In the genomic region with DNA sequence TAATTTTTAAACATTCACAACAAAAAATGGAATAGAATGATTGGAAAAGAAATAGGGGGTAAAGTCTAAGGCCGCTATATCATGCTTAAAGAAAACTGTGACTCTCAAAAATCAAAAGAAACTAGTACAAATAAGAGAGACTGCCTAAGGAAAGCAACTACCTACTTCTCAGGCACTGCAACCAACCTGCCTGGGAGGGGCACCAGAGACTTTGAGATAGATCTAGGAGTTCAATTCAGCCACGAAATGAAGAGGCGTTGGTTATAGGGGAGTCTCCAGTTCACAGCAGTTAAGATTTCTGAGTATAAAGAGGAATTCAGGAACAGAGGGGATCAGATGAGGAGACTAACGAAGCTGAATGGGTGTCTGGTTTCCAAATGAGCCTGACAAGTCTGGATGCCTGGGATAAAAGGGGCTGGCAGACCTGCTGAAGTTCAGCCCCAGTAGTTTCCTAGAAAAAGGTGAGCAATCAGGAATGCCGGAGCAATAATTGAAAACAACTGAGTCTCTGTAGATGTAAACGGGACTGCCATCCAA, we compare ENCODE assay signal across 10 mouse cellular contexts. TPM values are rescaled to one million over a fixed set of nuclear protein-coding genes. Genes with fewer than 3 reads are reported as not detected.
DNase-seq lines count a peak whose midpoint lies in the region; ATAC-seq and TF ChIP-seq lines count a peak whose summit lies in the region.
"Had no signal": no experiment of that assay in that cellular context is flagged by ENCODE, and none has a peak within 500 bp of the region (broad histone marks: within the 10 kb centered on the region; RNA-seq: fewer than 3 reads in every experiment).

No protein-coding gene starts in this region.

- 43% methylated on average over 6 of the region's 6 CpGs for WGBS in forebrain, embryonic 15.5 days
- 63% methylated on average over 6 of the region's 6 CpGs for WGBS in forebrain, embryonic 10.5 days
- WGBS in liver, postnatal 0 days (ENCODE audit: insufficient replicate concordance), result 65% methylated on average over 6 of the region's 6 CpGs
- 57% methylated on average over 6 of the region's 6 CpGs for WGBS in liver, embryonic 12.5 days (ENCODE audit: insufficient replicate concordance)

- H3K27ac ChIP-seq in forebrain, embryonic 15.5 days (replicated peaks), result no peak overlapping the region
- H3K27ac ChIP-seq in forebrain, embryonic 10.5 days, result no peak overlapping the region
- H3K27ac ChIP-seq in liver, postnatal 0 days (ENCODE audit: low read depth), result no peak overlapping the region
- no peak overlapping the region for H3K27ac ChIP-seq in liver, embryonic 12.5 days
- H3K27ac ChIP-seq: heart, embryonic 13.5 days; neural tube, embryonic 15.5 days had no signal

- no peaks in the 10 kb centered on the region for H3K36me3 ChIP-seq in forebrain, embryonic 15.5 days
- no peaks in the 10 kb centered on the region for H3K36me3 ChIP-seq in forebrain, embryonic 10.5 days (replicated peaks)
- no peaks in the 10 kb centered on the region for H3K36me3 ChIP-seq in liver, postnatal 0 days (replicated peaks; ENCODE audit: insufficient read depth, low read length)
- no peaks in the 10 kb centered on the region for H3K36me3 ChIP-seq in liver, embryonic 12.5 days
- H3K36me3 ChIP-seq: heart, embryonic 13.5 days; neural tube, embryonic 15.5 days had no signal

- no peaks in the 10 kb centered on the region for H3K27me3 ChIP-seq in forebrain, embryonic 15.5 days
- H3K27me3 ChIP-seq in forebrain, embryonic 10.5 days (ENCODE audit: poor library complexity, severe bottlenecking), result no peaks in the 10 kb centered on the region
- no peaks in the 10 kb centered on the region for H3K27me3 ChIP-seq in liver, postnatal 0 days (ENCODE audit: insufficient read depth, low read length)
- no peaks in the 10 kb centered on the region for H3K27me3 ChIP-seq in liver, embryonic 12.5 days (replicated peaks)
- H3K27me3 ChIP-seq: heart, embryonic 13.5 days; neural tube, embryonic 15.5 days had no signal

- no peak overlapping the region for H3K4me2 ChIP-seq in forebrain, embryonic 15.5 days (replicated peaks)
- no peak overlapping the region for H3K4me2 ChIP-seq in liver, postnatal 0 days (ENCODE audit: low read depth, low read length)
- H3K4me2 ChIP-seq in liver, embryonic 12.5 days, result no peak overlapping the region
- H3K4me2 ChIP-seq: heart, embryonic 13.5 days; neural tube, embryonic 15.5 days had no signal

- intact Hi-C loops in left cerebral cortex, postnatal 10 days (cut with DNase I), result loop anchor here (5.0 to 10.0 kb wide), 2 partner anchors 197 to 354 kb away; partner anchors contain the start of genes Cav1 and Met

- H3K9ac ChIP-seq in forebrain, embryonic 15.5 days (replicated peaks), result no peak overlapping the region
- H3K9ac ChIP-seq in liver, postnatal 0 days (replicated peaks), result no peak overlapping the region
- H3K9ac ChIP-seq in liver, embryonic 12.5 days, result no peak overlapping the region
- H3K9ac ChIP-seq: heart, embryonic 13.5 days; neural tube, embryonic 15.5 days had no signal

- no peaks in the 10 kb centered on the region for H3K9me3 ChIP-seq in forebrain, embryonic 15.5 days
- H3K9me3 ChIP-seq in forebrain, embryonic 10.5 days, result no peaks in the 10 kb centered on the region
- no peaks in the 10 kb centered on the region for H3K9me3 ChIP-seq in liver, postnatal 0 days (ENCODE audit: low read length)
- H3K9me3 ChIP-seq in liver, embryonic 12.5 days (replicated peaks), result no peaks in the 10 kb centered on the region
- H3K9me3 ChIP-seq: heart, embryonic 13.5 days; neural tube, embryonic 15.5 days had no signal

- peak; percentile 49 for ATAC-seq in forebrain, embryonic 15.5 days (replicated peaks)
- ATAC-seq in liver, postnatal 0 days, result no peak
- no peak for ATAC-seq in liver, embryonic 12.5 days

- H3K4me1 ChIP-seq in forebrain, embryonic 15.5 days, result 0 out of 2 replicates have a peak, but pooled peaks cover 3% of the 10 kb centered on the region
- H3K4me1 ChIP-seq in forebrain, embryonic 10.5 days, result no peaks in the 10 kb centered on the region
- H3K4me1 ChIP-seq in liver, postnatal 0 days (ENCODE audit: insufficient read depth), result no peaks in the 10 kb centered on the region
- H3K4me1 ChIP-seq in liver, embryonic 12.5 days, result no peaks in the 10 kb centered on the region
- H3K4me1 ChIP-seq: neural tube, embryonic 15.5 days had no signal

- peak; percentile 32 for TF ChIP-seq CTCF in liver, postnatal 0 days (IDR thresholded peaks at IDR 0.05; ENCODE audit: low read depth)

- H3K4me3 ChIP-seq in forebrain, embryonic 15.5 days, result no peak overlapping the region
- no peak overlapping the region for H3K4me3 ChIP-seq in forebrain, embryonic 10.5 days
- no peak overlapping the region for H3K4me3 ChIP-seq in liver, postnatal 0 days (ENCODE audit: low read depth, low read length)
- H3K4me3 ChIP-seq in liver, embryonic 12.5 days, result no peak overlapping the region
- H3K4me3 ChIP-seq: heart, embryonic 13.5 days; neural tube, embryonic 15.5 days had no signal

- no peak for TF ChIP-seq EP300 in liver, postnatal 0 days (IDR thresholded peaks at IDR 0.05; ENCODE audit: low read depth)

- no peak for DNase-seq in forebrain, embryonic 10.5 days (ENCODE audit: extremely low spot score, low spot score)
- no peak for DNase-seq in liver, postnatal 0 days
- peak; percentile 11 to 42 for DNase-seq in kidney, adult 8-10 months
- peak; percentile 33 to 54 for DNase-seq in lung, postnatal 4 days
- DNase-seq in left cerebral cortex, postnatal 10 days (ENCODE audit: extremely low spot score in 1 of 2, low spot score in 2 of 2), result no peak
- no peak for DNase-seq in testis, postnatal 10 days (ENCODE audit: low spot score)

RNA-seq across cellular contexts. Expression of gene Tes, which starts 45.7 kb away (rescaled TPM):
- polyA plus RNA-seq in forebrain, embryonic 15.5 days (2015; fragmentation: Nextera tagmentation; extraction: Ambion mirVana), result 25.7 and 28.9 TPM in 2 replicates
- 41.2 and 43.1 TPM in 2 replicates for polyA plus RNA-seq in forebrain, embryonic 10.5 days (2016; fragmentation: Nextera tagmentation; extraction: Ambion mirVana)
- polyA plus RNA-seq in liver, postnatal 0 days (2015; fragmentation: Nextera tagmentation; extraction: Ambion mirVana), result 7.7 and 8.0 TPM in 2 replicates
- 7.2 and 8.6 TPM in 2 replicates for polyA plus RNA-seq in liver, embryonic 12.5 days (2016; fragmentation: Nextera tagmentation; extraction: Ambion mirVana)
- total RNA-seq in left cerebral cortex, postnatal 10 days (2021), result 1 to 10 TPM; 7.0 to 8.2 TPM

Comparison
In these comparisons a context has a peak if more than half of its experiments do, and no peak if none do; other contexts are left out.
1. DNase-seq: peak in kidney, adult 8-10 months (2 of 2) and lung, postnatal 4 days (2 of 2); none in forebrain, embryonic 10.5 days (single experiment), liver, postnatal 0 days (single experiment), left cerebral cortex, postnatal 10 days (0 of 2) and testis, postnatal 10 days (single experiment).